Mouse (Mus musculus): ENCODE data around the gene Ufd1.
A peak's percentile ranks its signal among the peaks of the same experiment; 100 is the strongest.

Ufd1 gene

GRCm38 (mm10) chr16:18811468-18812384, at the start of gene Ufd1, which contains the start of gene Cdc45:
TSS of gene Ufd1 (plus strand) at chr16:18811779.
TSS of gene Cdc45 (minus strand) at chr16:18811987.
- DNase-seq: peak; percentile 88

GRCm38 (mm10) chr16:18762960-18763359, 48.6 kb upstream of the Ufd1 start:
- DNase-seq: no peak

- DNase-seq: no peak
Measured at GRCm38 (mm10) chr16:18766390-18766789, 45.2 kb upstream of the Ufd1 start.

GRCm38 (mm10) chr16:18769501-18769900, 42.1 kb upstream of the Ufd1 start:
- DNase-seq: no peak

GRCm38 (mm10) chr16:18773936-18774335, 37.6 kb upstream of the Ufd1 start:
- no peak for DNase-seq

- no peak for DNase-seq
Measured at GRCm38 (mm10) chr16:18775621-18776555, 35.7 kb upstream of the Ufd1 start.

GRCm38 (mm10) chr16:18776556-18777100, 35.0 kb upstream of the Ufd1 start, which contains the start of gene Cldn5:
TSS of gene Cldn5 (plus strand) at chr16:18776847.
- DNase-seq: peak; percentile 21

- peak; percentile 30 for DNase-seq
Measured at GRCm38 (mm10) chr16:18777101-18778080, 34.2 kb upstream of the Ufd1 start.

- no peak for DNase-seq
Measured at GRCm38 (mm10) chr16:18778461-18778860, 33.1 kb upstream of the Ufd1 start.

- DNase-seq: no peak
Measured at GRCm38 (mm10) chr16:18781810-18782209, 29.8 kb upstream of the Ufd1 start.

- DNase-seq: no peak
Measured at GRCm38 (mm10) chr16:18785025-18785424, 26.6 kb upstream of the Ufd1 start.

GRCm38 (mm10) chr16:18785485-18785884, 26.1 kb upstream of the Ufd1 start:
- DNase-seq: no peak

- no peak for DNase-seq
Measured at GRCm38 (mm10) chr16:18786652-18787051, 24.9 kb upstream of the Ufd1 start.

GRCm38 (mm10) chr16:18788627-18789406, 22.8 kb upstream of the Ufd1 start:
- DNase-seq: no peak

- no peak for DNase-seq
Measured at GRCm38 (mm10) chr16:18795223-18795899, 16.2 kb upstream of the Ufd1 start.

- no peak for DNase-seq
Measured at GRCm38 (mm10) chr16:18796645-18797044, 14.9 kb upstream of the Ufd1 start.

- no peak for DNase-seq
Measured at GRCm38 (mm10) chr16:18798151-18798550, 13.4 kb upstream of the Ufd1 start.

- peak; percentile 65 for DNase-seq
Measured at GRCm38 (mm10) chr16:18798841-18799240, 12.7 kb upstream of the Ufd1 start.

- DNase-seq: no peak
Measured at GRCm38 (mm10) chr16:18805746-18806145, 5.8 kb upstream of the Ufd1 start.

- no peak for DNase-seq
Measured at GRCm38 (mm10) chr16:18809001-18809400, 2.6 kb upstream of the Ufd1 start.
